Mouse (Mus musculus) ES-Bruce4 (cell line): ENCODE measurements around the gene Egfem1.

Experiments
- CTCF ChIP-seq: IDR thresholded peaks from one replicate; pipeline ENCODE4 v1.8.1; 2011; ENCODE audit warnings: low read depth, low read length
- POLR2A ChIP-seq: IDR thresholded peaks from one replicate; pipeline ENCODE4 v1.8.1; 2011; ENCODE audit warnings: low read length; ENCODE audit not compliant: insufficient read depth

- TF ChIP-seq CTCF = no peak
- TF ChIP-seq POLR2A = no peak
Measured at GRCm38 (mm10) chr3:29444661-29445060, 362.8 kb downstream of the Egfem1 start.
